Mouse (Mus musculus): Measurements from ENCODE around the gene Zc3h7b. TPM values are rescaled to one million over a fixed set of nuclear protein-coding genes. Genes with fewer than 3 reads are reported as not detected.
A peak's percentile ranks its signal among the peaks of the same experiment; 100 is the strongest.

Gene Zc3h7b
- total and polyA plus RNA-seq, 3 experiments = 18.2 to 108 (median 41.5) TPM

DNA sequence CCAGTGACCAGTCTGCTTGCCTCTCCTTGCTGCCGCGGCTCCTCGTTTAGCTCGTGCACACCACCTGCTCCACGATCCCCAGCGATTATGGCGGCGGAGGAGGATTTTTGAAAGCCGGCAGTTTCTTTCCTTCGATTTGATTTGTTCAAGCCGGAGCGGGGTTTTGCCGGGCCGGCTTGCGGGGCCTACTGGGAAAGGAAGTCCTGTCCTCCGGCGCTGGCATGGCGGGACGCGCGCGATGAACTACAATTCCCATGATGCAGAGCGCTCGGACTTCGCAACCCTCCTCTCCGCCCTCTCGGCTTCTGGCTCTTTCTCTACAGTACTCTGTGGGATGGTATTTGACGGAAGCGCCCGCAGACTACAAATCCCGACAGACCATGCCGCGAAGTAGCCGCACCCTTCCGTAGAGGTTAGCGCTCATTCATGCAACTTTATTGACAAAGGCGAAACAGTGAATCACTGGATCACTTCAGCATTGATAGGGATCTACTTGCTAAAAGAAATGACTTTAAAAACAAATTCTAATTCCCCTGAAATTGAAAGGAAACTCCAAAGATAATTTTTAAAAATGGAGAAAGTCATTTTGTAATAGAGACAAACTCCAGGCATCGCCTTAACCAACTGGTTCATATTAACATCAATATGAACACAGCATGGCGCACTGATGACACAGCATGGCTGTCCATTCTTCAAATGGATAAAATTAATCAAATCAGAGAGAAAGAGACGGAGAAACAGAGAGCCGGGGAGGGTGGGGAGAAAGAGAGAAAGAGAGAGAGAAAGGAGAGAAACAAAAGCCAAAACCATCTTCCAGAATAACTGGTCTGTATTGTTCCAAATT lies 14.8 kb upstream of the Zc3h7b start:
- no peaks in the 10 kb centered on the region for H3K9me3 ChIP-seq (replicated peaks; ENCODE audit: insufficient read depth, low read length)
- TF ChIP-seq TAL1 (IDR thresholded peaks at IDR 0.05; ENCODE audit: low read length) (no peak), ELF1 (IDR thresholded peaks at IDR 0.05; ENCODE audit: low read depth, low read length) (peak; percentile 96), MYB (IDR thresholded peaks at IDR 0.05; ENCODE audit: low read depth, low read length) (peak; percentile 64; the same call in 1 of the 2 replicates), CHD1 (IDR thresholded peaks at IDR 0.05; ENCODE audit: low read depth, low read length) (no peak), JUND (IDR thresholded peaks at IDR 0.05; ENCODE audit: low read depth, low read length) (no peak), SMC3 (IDR thresholded peaks at IDR 0.05; ENCODE audit: low read depth, low read length) (no peak), USF1 (IDR thresholded peaks at IDR 0.05; ENCODE audit: low read depth, low read length) (peak; percentile 19; the same call in 1 of the 2 replicates), KAT2A (conservative IDR thresholded peaks at IDR 0.05; ENCODE audit: low read depth, low read length) (peak; percentile 93), ETS1 (IDR thresholded peaks at IDR 0.05; ENCODE audit: low read depth, low read length) (peak; percentile 46; the same call in 1 of the 2 replicates), HCFC1 (IDR thresholded peaks at IDR 0.05; ENCODE audit: low read depth, low read length) (peak; percentile 100), BHLHE40 (IDR thresholded peaks at IDR 0.05; ENCODE audit: borderline replicate concordance, low read depth, low read length) (no peak), CHD2 (IDR thresholded peaks at IDR 0.05; ENCODE audit: low read length) (no peak; the same call in 1 of the 2 replicates), MAFK (IDR thresholded peaks at IDR 0.05; ENCODE audit: borderline replicate concordance, low read depth, low read length) (no peak), POLR2AphosphoS2 (IDR thresholded peaks at IDR 0.05; ENCODE audit: low read length) (peak; percentile 89), NRF1 (IDR thresholded peaks at IDR 0.05; ENCODE audit: insufficient read depth, low read depth, low read length, poor library complexity, severe bottlenecking) (peak; percentile 39; the same call in 1 of the 2 replicates), MEF2A (IDR thresholded peaks at IDR 0.05; ENCODE audit: extremely low read depth, insufficient replicate concordance, low read depth, low read length, poor library complexity, severe bottlenecking) (no peak), TBP (IDR thresholded peaks at IDR 0.05; ENCODE audit: low read depth, low read length) (peak; percentile 80), RAD21 (IDR thresholded peaks at IDR 0.05; ENCODE audit: low read depth, low read length) (no peak), GABPA (IDR thresholded peaks at IDR 0.05; ENCODE audit: low read depth, low read length) (no peak), POLR2AphosphoS5 (IDR thresholded peaks at IDR 0.05; ENCODE audit: borderline replicate concordance, low read depth, low read length) (no peak), POLR2A (IDR thresholded peaks at IDR 0.05; ENCODE audit: control insufficient read depth in 1 of 2, insufficient read depth in 1 of 2, low read depth in 1 of 2, low read length in 2 of 2, poor library complexity in 1 of 2) (peak in 1 of 2 experiments; percentile 93; a peak in 2 of 4 replicates), RCOR1 (IDR thresholded peaks at IDR 0.05; ENCODE audit: low read depth, low read length) (no peak), E2F4 (IDR thresholded peaks at IDR 0.05; ENCODE audit: borderline replicate concordance, low read depth, low read length) (peak; percentile 83; the same call in 1 of the 2 replicates), ZNF384 (IDR thresholded peaks at IDR 0.05; ENCODE audit: low read depth, low read length) (no peak), ZMIZ1 (IDR thresholded peaks at IDR 0.05; ENCODE audit: low read depth, low read length) (no peak), SIN3A (IDR thresholded peaks at IDR 0.05; ENCODE audit: low read length) (peak; percentile 98), MAX (IDR thresholded peaks at IDR 0.05; ENCODE audit: low read length) (peak; percentile 84), UBTF (IDR thresholded peaks at IDR 0.05; ENCODE audit: borderline replicate concordance, insufficient read depth, low read depth, low read length) (no peak), ZC3H11A (IDR thresholded peaks at IDR 0.05; ENCODE audit: low read depth, low read length) (no peak), USF2 (IDR thresholded peaks at IDR 0.05; ENCODE audit: borderline replicate concordance in 1 of 2, insufficient read depth in 1 of 2, low read depth in 1 of 2, low read length in 2 of 2) (no peak), CTCF (IDR thresholded peaks at IDR 0.05 in 2 of 3, conservative IDR thresholded peaks at IDR 0.05 in 1 of 3; ENCODE audit: control insufficient read depth in 1 of 3, insufficient read depth in 1 of 3, low read depth in 2 of 3, low read length in 3 of 3, poor library complexity in 1 of 3, severe bottlenecking in 1 of 3) (no peak), GATA1 (IDR thresholded peaks at IDR 0.05; ENCODE audit: low read depth, low read length) (peak; percentile 79), MAZ (IDR thresholded peaks at IDR 0.05; ENCODE audit: low read depth, low read length) (0 out of 2 replicates have a peak, but pooled peaks have one; percentile 33), EP300 (IDR thresholded peaks at IDR 0.05; ENCODE audit: low read depth in 1 of 2, low read length in 2 of 2) (peak in 1 of 2 experiments; percentile 38; a peak in 1 of 4 replicates), TCF12 (IDR thresholded peaks at IDR 0.05; ENCODE audit: low read depth, low read length) (peak; percentile 43; the same call in 1 of the 2 replicates)

More for the DNA sequence above, 14.8 kb upstream of the Zc3h7b start:
- Histone ChIP-seq H3K9ac (ENCODE audit: control insufficient read depth, low read depth, low read length, poor library complexity, severe bottlenecking) (peak overlapping the region; percentile 86), H3K79me2 (ENCODE audit: control insufficient read depth, insufficient read depth, low read length, poor library complexity) (peaks cover 42% of the 10 kb centered on the region), H3K4me3 (ENCODE audit: control insufficient read depth in 1 of 2, insufficient read depth in 1 of 2, low read depth in 2 of 2, low read length in 2 of 2) (peak overlapping the region; percentile 65 to 83), H3K27ac (ENCODE audit: control insufficient read depth, low read depth, low read length) (peak overlapping the region; percentile 63), H3K27me3 (ENCODE audit: control insufficient read depth in 1 of 2, insufficient read depth in 2 of 2, low read length in 2 of 2) (no peaks in the 10 kb centered on the region), H3K4me1 (ENCODE audit: control insufficient read depth in 1 of 2, insufficient read depth in 2 of 2, low read length in 2 of 2) (peaks cover 0 to 3% of the 10 kb centered on the region in 2 experiments; a peak in 1 of 4 replicates), H3K36me3 (ENCODE audit: control insufficient read depth in 1 of 2, insufficient read depth in 2 of 2, low read length in 2 of 2) (peaks cover 11 to 22% of the 10 kb centered on the region in 2 experiments)
- DNase-seq (ENCODE audit: low read depth, low spot score) = peak; percentile 99
